Mouse (Mus musculus): ENCODE results near the gene Sema4d. TPM values are rescaled to one million over a fixed set of nuclear protein-coding genes. Genes with fewer than 3 reads are reported as not detected.
"Not testable (repeated sequence)": the region's sequence is repeated elsewhere in the genome, so short reads cannot be mapped to it uniquely, and the experiment has no call there.

Gene Sema4d
- total and polyA plus RNA-seq, 3 experiments = 12.8 to 67.1 (median 16.7) TPM

- Histone ChIP-seq H3K9ac (ENCODE audit: insufficient read depth, low read depth) (no peak overlapping the region), H3K4me3 (replicated peaks in 1 of 3; ENCODE audit: low read depth in 2 of 3, low read length in 2 of 3, poor library complexity in 1 of 3) (no peak overlapping the region), H3K27ac (ENCODE audit: insufficient read depth, low read depth) (no peak overlapping the region), H3K79me2 (replicated peaks; ENCODE audit: control insufficient read depth, extremely low read depth, insufficient read depth, poor library complexity, severe bottlenecking) (no peaks in the 10 kb centered on the region), H3K36me3 (replicated peaks in 1 of 2; ENCODE audit: control insufficient read depth in 1 of 2, insufficient read depth in 1 of 2, low read length in 1 of 2) (no peaks in the 10 kb centered on the region), H3K4me1 (ENCODE audit: control insufficient read depth in 1 of 2, insufficient read depth in 2 of 2) (peaks cover 0 to 16% of the 10 kb centered on the region in 2 experiments; a peak in 2 of 4 replicates), H3K27me3 (replicated peaks) (peaks cover 14% of the 10 kb centered on the region), H3K9me3 (replicated peaks; ENCODE audit: low read length) (no peaks in the 10 kb centered on the region), H3K4me2 (ENCODE audit: insufficient read depth, low read depth, poor library complexity, severe bottlenecking) (no peak overlapping the region)
- DNase-seq (ENCODE audit: extremely low read depth) = no peak
- TF ChIP-seq TBP (conservative IDR thresholded peaks at IDR 0.05; ENCODE audit: low read depth, low read length) (no peak), ETS1 (conservative IDR thresholded peaks at IDR 0.05; ENCODE audit: low read depth, low read length) (no peak), UBTF (IDR thresholded peaks at IDR 0.05; ENCODE audit: low read depth, low read length) (no peak), TCF12 (IDR thresholded peaks at IDR 0.05; ENCODE audit: low read depth, low read length) (no peak), MAFK (IDR thresholded peaks at IDR 0.05; ENCODE audit: insufficient replicate concordance, low read length) (no peak), ELF1 (IDR thresholded peaks at IDR 0.05; ENCODE audit: low read depth, low read length) (no peak), GABPA (IDR thresholded peaks at IDR 0.05; ENCODE audit: insufficient replicate concordance, low read depth, low read length) (no peak), CHD2 (IDR thresholded peaks at IDR 0.05; ENCODE audit: low read length) (no peak), EP300 (IDR thresholded peaks at IDR 0.05; ENCODE audit: low read length) (no peak), RCOR1 (conservative IDR thresholded peaks at IDR 0.05; ENCODE audit: low read depth, low read length) (no peak), HCFC1 (IDR thresholded peaks at IDR 0.05; ENCODE audit: low read depth, low read length) (no peak)
- in situ Hi-C loops (cut with MboI; ENCODE audit: low pct_ligation_motif_present, low pct_unique_long_range_greater_than_20kb, low sequenced_read_pairs) = loop anchor here (10.0 to 25.0 kb wide), 4 partner anchors 725 to 1257 kb away; partner anchors contain the start of gene Nfil3
- dilution Hi-C loops (cut with MboI; ENCODE audit: extremely low pct_ligation_motif_present, extremely low pct_unique_long_range_greater_than_20kb, low sequenced_read_pairs) = loop anchor here (25.0 kb wide), 1 partner anchor 350 kb away; no protein-coding TSS in a partner anchor
Observed at GRCm38 (mm10) chr13:51837402-51837801, 43.9 kb upstream of the Sema4d start.

- not testable (repeated sequence) for H3K27ac ChIP-seq (ENCODE audit: insufficient read depth, low read depth); DNase-seq (ENCODE audit: extremely low read depth); H3K36me3 ChIP-seq (replicated peaks in 1 of 2; ENCODE audit: control insufficient read depth in 1 of 2, insufficient read depth in 1 of 2, low read length in 1 of 2); H3K9me3 ChIP-seq (replicated peaks; ENCODE audit: low read length); H3K9ac ChIP-seq (ENCODE audit: insufficient read depth, low read depth); H3K79me2 ChIP-seq (replicated peaks; ENCODE audit: control insufficient read depth, extremely low read depth, insufficient read depth, poor library complexity, severe bottlenecking); H3K4me2 ChIP-seq (ENCODE audit: insufficient read depth, low read depth, poor library complexity, severe bottlenecking); H3K27me3 ChIP-seq (replicated peaks); H3K4me3 ChIP-seq (replicated peaks in 1 of 3; ENCODE audit: low read depth in 2 of 3, low read length in 2 of 3, poor library complexity in 1 of 3)
- dilution Hi-C loops (cut with MboI; ENCODE audit: extremely low pct_ligation_motif_present, extremely low pct_unique_long_range_greater_than_20kb, low sequenced_read_pairs) = loop anchor here (25.0 kb wide), 1 partner anchor 352 kb away; no protein-coding TSS in a partner anchor
- in situ Hi-C loops (cut with MboI; ENCODE audit: low pct_ligation_motif_present, low pct_unique_long_range_greater_than_20kb, low sequenced_read_pairs) = loop anchor here (10.0 to 25.0 kb wide), 4 partner anchors 727 to 1260 kb away; partner anchors contain the start of gene Nfil3
- H3K4me1 ChIP-seq (ENCODE audit: control insufficient read depth in 1 of 2, insufficient read depth in 2 of 2) = peaks cover 0 to 16% of the 10 kb centered on the region in 2 experiments; a peak in 2 of 4 replicates
Observed at GRCm38 (mm10) chr13:51835208-51835607, 41.7 kb upstream of the Sema4d start.

DNA sequence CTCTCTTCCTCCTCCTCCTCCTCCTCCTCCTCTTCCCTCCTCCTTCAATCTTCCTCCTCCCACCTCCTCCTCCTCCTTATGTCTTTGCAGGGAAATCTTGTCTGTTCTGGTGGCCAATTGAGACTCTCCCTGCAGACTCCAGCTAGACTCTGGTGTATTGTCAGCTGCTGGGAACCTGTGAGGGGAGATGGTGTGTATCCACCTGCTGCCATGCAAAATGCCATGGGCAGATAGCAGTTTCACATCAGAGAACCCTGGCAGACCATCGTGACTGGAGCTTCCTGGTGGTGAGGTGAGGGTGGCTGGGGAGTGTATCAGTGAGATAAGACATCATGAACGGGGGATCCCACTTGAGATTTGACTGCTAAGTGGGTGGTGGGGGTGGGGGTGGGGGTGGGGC is 41.0 kb upstream of the Sema4d start:
- DNase-seq (ENCODE audit: extremely low read depth) = no peak
- no peaks in the 10 kb centered on the region for H3K79me2 ChIP-seq (replicated peaks; ENCODE audit: control insufficient read depth, extremely low read depth, insufficient read depth, poor library complexity, severe bottlenecking)
- H3K4me1 ChIP-seq (ENCODE audit: control insufficient read depth in 1 of 2, insufficient read depth in 2 of 2) = peaks cover 0 to 10% of the 10 kb centered on the region in 2 experiments; a peak in 2 of 4 replicates
- TF ChIP-seq JUN (IDR thresholded peaks at IDR 0.05; ENCODE audit: insufficient read depth, low read depth, low read length) = no peak
- no peak for TF ChIP-seq CHD1 (IDR thresholded peaks at IDR 0.05; ENCODE audit: low read depth, low read length)
- no peak for TF ChIP-seq NELFE (IDR thresholded peaks at IDR 0.05; ENCODE audit: low read depth, low read length)
- no peak for TF ChIP-seq ETS1 (conservative IDR thresholded peaks at IDR 0.05; ENCODE audit: low read depth, low read length)
- TF ChIP-seq UBTF (IDR thresholded peaks at IDR 0.05; ENCODE audit: low read depth, low read length) = no peak
- TF ChIP-seq PAX5 (IDR thresholded peaks at IDR 0.05; ENCODE audit: low read length) = no peak
- TF ChIP-seq MYC (IDR thresholded peaks at IDR 0.05; ENCODE audit: low read depth, low read length) = no peak
- TF ChIP-seq MAZ (IDR thresholded peaks at IDR 0.05; ENCODE audit: low read depth, low read length) = no peak
- TF ChIP-seq ZMIZ1 (IDR thresholded peaks at IDR 0.05; ENCODE audit: low read depth, low read length) = no peak
- no peak for TF ChIP-seq POLR2AphosphoS2 (IDR thresholded peaks at IDR 0.05; ENCODE audit: low read depth, low read length)
- TF ChIP-seq POLR2A (IDR thresholded peaks at IDR 0.05; ENCODE audit: low read depth, low read length) = no peak
- no peak for TF ChIP-seq IRF4 (IDR thresholded peaks at IDR 0.05; ENCODE audit: low read depth, low read length)
- H3K9ac ChIP-seq (ENCODE audit: insufficient read depth, low read depth) = no peak overlapping the region
- in situ Hi-C loops (cut with MboI; ENCODE audit: low pct_ligation_motif_present, low pct_unique_long_range_greater_than_20kb, low sequenced_read_pairs) = loop anchor here (10.0 to 25.0 kb wide), 4 partner anchors 728 to 1260 kb away; partner anchors contain the start of gene Nfil3
- H3K4me2 ChIP-seq (ENCODE audit: insufficient read depth, low read depth, poor library complexity, severe bottlenecking) = no peak overlapping the region
- H3K27ac ChIP-seq (ENCODE audit: insufficient read depth, low read depth) = no peak overlapping the region
- peaks cover 5% of the 10 kb centered on the region for H3K27me3 ChIP-seq (replicated peaks)
- H3K9me3 ChIP-seq (replicated peaks; ENCODE audit: low read length) = no peaks in the 10 kb centered on the region
- no peaks in the 10 kb centered on the region for H3K36me3 ChIP-seq (replicated peaks in 1 of 2; ENCODE audit: control insufficient read depth in 1 of 2, insufficient read depth in 1 of 2, low read length in 1 of 2)
- H3K4me3 ChIP-seq (replicated peaks in 1 of 3; ENCODE audit: low read depth in 2 of 3, low read length in 2 of 3, poor library complexity in 1 of 3) = no peak overlapping the region
- dilution Hi-C loops (cut with MboI; ENCODE audit: extremely low pct_ligation_motif_present, extremely low pct_unique_long_range_greater_than_20kb, low sequenced_read_pairs) = loop anchor here (25.0 kb wide), 1 partner anchor 353 kb away; no protein-coding TSS in a partner anchor

Measured in CH12.LX (cell line).